Mouse (Mus musculus) midbrain, embryonic 13.5 days (tissue): ENCODE data around the gene Gca. TPM values are rescaled to one million over a fixed set of nuclear protein-coding genes. Genes with fewer than 3 reads are reported as not detected.

Experiments used
- ATAC-seq: fragments of 200-750 bp; cut with Nextera tagmentation; 2 replicates; pipeline ENCODE4 v1.8.0; 2017; ENCODE audit warnings: mild to moderate bottlenecking, moderate TSS enrichment, moderate library complexity
- H3K27ac ChIP-seq: fragments of 300-500 bp; sonication (generic); 2 replicates; pipeline ENCODE4 v1.5.1; 2015; ENCODE audit warnings: inconsistent platforms, mild to moderate bottlenecking, moderate library complexity
- H3K27me3 ChIP-seq: fragments of 300-500 bp; sonication (generic); 2 replicates; pipeline ENCODE4 v1.6.1; 2015; ENCODE audit warnings: mild to moderate bottlenecking, inconsistent platforms
- H3K36me3 ChIP-seq: fragments of 300-500 bp; sonication (generic); 2 replicates; pipeline ENCODE4 v1.6.1; 2015; ENCODE audit warnings: mild to moderate bottlenecking, inconsistent platforms
- H3K4me1 ChIP-seq: fragments of 300-500 bp; sonication (generic); replicated peaks from 2 replicates; pipeline ENCODE4 v1.6.1; 2015; ENCODE audit warnings: inconsistent platforms
- H3K4me2 ChIP-seq: fragments of 300-500 bp; sonication (generic); replicated peaks from 2 replicates; pipeline ENCODE4 v1.6.1; 2015; ENCODE audit warnings: moderate library complexity, mild to moderate bottlenecking, inconsistent platforms
- H3K4me3 ChIP-seq: fragments of 300-500 bp; sonication (generic); replicated peaks from 2 replicates; pipeline ENCODE4 v1.5.1; 2015; ENCODE audit warnings: mild to moderate bottlenecking, inconsistent platforms
- H3K9ac ChIP-seq: fragments of 300-500 bp; sonication (generic); replicated peaks from 2 replicates; pipeline ENCODE4 v1.6.1; 2015; ENCODE audit warnings: mild to moderate bottlenecking, inconsistent platforms
- H3K9me3 ChIP-seq: fragments of 300-500 bp; sonication (generic); 2 replicates; pipeline ENCODE4 v1.6.1; 2016; ENCODE audit warnings: mild to moderate bottlenecking, inconsistent platforms
- WGBS: fragments of 180-500 bp; shearing (Covaris S2); methylation state at CpG from one replicate; pipeline ENCODE4 v1.1.7; 2015; 5-methylcytosine and 5-hydroxymethylcytosine counted together
- polyA plus RNA-seq: library from polyadenylated mRNA; unstranded; fragments of >200 nt; fragmentation: Nextera tagmentation; extraction: Ambion mirVana; gene quantifications from 2 replicates; pipeline ENCODE4 v1.2.1, GENCODE M21; 2015

Gca gene
- polyA plus RNA-seq, 1 experiment from 2014 or later: 3.7 TPM

GRCm38 (mm10) chr2:62743098-62743497 is 79.0 kb downstream of the Gca start:
- 82% methylated on average over 2 of the region's 2 CpGs for WGBS
- no peak for ATAC-seq
- H3K4me3 ChIP-seq: no peak overlapping the region
- H3K9me3 ChIP-seq: no peaks in the 10 kb centered on the region
- H3K4me1 ChIP-seq: no peaks in the 10 kb centered on the region
- H3K27me3 ChIP-seq: no peaks in the 10 kb centered on the region
- no peak overlapping the region for H3K27ac ChIP-seq
- H3K4me2 ChIP-seq: no peak overlapping the region
- no peak overlapping the region for H3K9ac ChIP-seq
- no peaks in the 10 kb centered on the region for H3K36me3 ChIP-seq

Other genes starting within 250 kb of the Gca start
- 0.73 and 1.1 TPM in 2 replicates for gene Gcg, start 180.6 kb upstream of the Gca start, polyA plus RNA-seq
- gene Fap, start 90.2 kb upstream of the Gca start, polyA plus RNA-seq: 0.58 and 0.70 TPM in 2 replicates
- 0.67 and 1.5 TPM in 2 replicates for gene Ifih1, start 18.0 kb upstream of the Gca start, polyA plus RNA-seq